Mouse (Mus musculus) testis, postnatal 10 days (tissue): ENCODE measurements at regions not wholly inside any gene's neighbourhood (a gene's known extent, or its start where the extent isn't known, plus 50 kb on each side); places are given as distances from the start of the nearest gene placed in this dataset.

Experiments used
- DNase-seq: peaks from one replicate; pipeline ENCODE4 v3.0.0; 2021; ENCODE audit warnings: low spot score

GRCm38 (mm10) chr6:51280231-51280630, 152.2 kb upstream of the Nfe2l3 start:
- no peak for DNase-seq

GRCm38 (mm10) chr6:51283916-51284706, 148.4 kb upstream of the Nfe2l3 start:
- no peak for DNase-seq

GRCm38 (mm10) chr6:51284881-51285280, 147.6 kb upstream of the Nfe2l3 start:
- no peak for DNase-seq

GRCm38 (mm10) chr6:51286836-51287235, 145.6 kb upstream of the Nfe2l3 start:
- DNase-seq, result no peak

- no peak for DNase-seq
Measured at GRCm38 (mm10) chr6:51287383-51287782, 145.1 kb upstream of the Nfe2l3 start.

- DNase-seq, result no peak
Measured at GRCm38 (mm10) chr6:51287807-51288206, 144.7 kb upstream of the Nfe2l3 start.

- no peak for DNase-seq
Measured at GRCm38 (mm10) chr6:51288306-51289066, 144.0 kb upstream of the Nfe2l3 start.

GRCm38 (mm10) chr6:51289067-51289725, 143.3 kb upstream of the Nfe2l3 start:
- DNase-seq, result no peak

GRCm38 (mm10) chr6:51300694-51301417, 131.6 kb upstream of the Nfe2l3 start:
- no peak for DNase-seq

GRCm38 (mm10) chr6:51301831-51302230, 130.6 kb upstream of the Nfe2l3 start:
- no peak for DNase-seq

GRCm38 (mm10) chr6:51302240-51302639, 130.2 kb upstream of the Nfe2l3 start:
- DNase-seq, result no peak

GRCm38 (mm10) chr6:51318341-51318740, 114.1 kb upstream of the Nfe2l3 start:
- no peak for DNase-seq

- DNase-seq, result no peak
Measured at GRCm38 (mm10) chr6:51320019-51320418, 112.5 kb upstream of the Nfe2l3 start.

GRCm38 (mm10) chr6:51320676-51321419, 111.6 kb upstream of the Nfe2l3 start:
- no peak for DNase-seq

- no peak for DNase-seq
Measured at GRCm38 (mm10) chr6:51326103-51326829, 106.2 kb upstream of the Nfe2l3 start.

- DNase-seq, result no peak
Measured at GRCm38 (mm10) chr6:51329070-51329995, 103.1 kb upstream of the Nfe2l3 start.

- DNase-seq, result no peak
Measured at GRCm38 (mm10) chr6:51330069-51330706, 102.3 kb upstream of the Nfe2l3 start.

- DNase-seq, result no peak
Measured at GRCm38 (mm10) chr6:51332841-51333240, 99.6 kb upstream of the Nfe2l3 start.

- no peak for DNase-seq
Measured at GRCm38 (mm10) chr6:51333722-51334360, 98.6 kb upstream of the Nfe2l3 start.
